14 mouse cellular contexts compared by ENCODE assay signal in genomic region chr4:129023884-129024283, GRCm38 (mm10).
"Had no signal": no experiment of that assay in that cellular context is flagged by ENCODE, and none has a peak within 500 bp of the region (broad histone marks: within the 10 kb centered on the region; RNA-seq: fewer than 3 reads in every experiment).

No protein-coding gene starts in this region.

- H3K9me3 ChIP-seq: limb, embryonic 12.5 days; liver, embryonic 13.5 days; lung, embryonic 15.5 days; midbrain, embryonic 10.5 days; midbrain, embryonic 15.5 days; neural tube, embryonic 13.5 days had no signal

- H3K9ac ChIP-seq: limb, embryonic 12.5 days; liver, embryonic 13.5 days; lung, embryonic 15.5 days; midbrain, embryonic 15.5 days; neural tube, embryonic 13.5 days had no signal

- H3K4me2 ChIP-seq: limb, embryonic 12.5 days; liver, embryonic 13.5 days; lung, embryonic 15.5 days; midbrain, embryonic 15.5 days; neural tube, embryonic 13.5 days had no signal

- H3K36me3 ChIP-seq: limb, embryonic 12.5 days; liver, embryonic 13.5 days; lung, embryonic 15.5 days; midbrain, embryonic 10.5 days; midbrain, embryonic 15.5 days; neural tube, embryonic 13.5 days had no signal

- H3K27ac ChIP-seq: layer of hippocampus, adult 2 months; limb, embryonic 12.5 days; midbrain, embryonic 10.5 days; midbrain, embryonic 15.5 days; neural tube, embryonic 13.5 days had no signal

- ATAC-seq: midbrain, embryonic 15.5 days had no signal

- DNase-seq: kidney, postnatal 10 days; kidney, postnatal 4 days; liver; liver, embryonic 13.5 days; liver, postnatal 0 days; lung, postnatal 14 days; retina, postnatal 1 day; thymus, postnatal 4 days had no signal

- H3K4me1 ChIP-seq: limb, embryonic 12.5 days; midbrain, embryonic 10.5 days had no signal

- H3K27me3 ChIP-seq: limb, embryonic 12.5 days; lung, embryonic 15.5 days; midbrain, embryonic 15.5 days; neural tube, embryonic 13.5 days had no signal

- H3K4me3 ChIP-seq: layer of hippocampus, adult 2 months; limb, embryonic 12.5 days; liver, embryonic 13.5 days; lung, embryonic 15.5 days; midbrain, embryonic 10.5 days; midbrain, embryonic 15.5 days; neural tube, embryonic 13.5 days had no signal
